Mouse (Mus musculus): ENCODE measurements around the gene Lrit3.

GRCm38 (mm10) chr3:129798551-129798950 is 5.3 kb downstream of the Lrit3 start:
- TF ChIP-seq POLR2A (IDR thresholded peaks at IDR 0.05; ENCODE audit: insufficient read depth, low read length) (no peak), CTCF (IDR thresholded peaks at IDR 0.05; ENCODE audit: low read depth, low read length) (no peak)
